7 mouse cellular contexts compared by ENCODE assay signal in the genomic region with DNA sequence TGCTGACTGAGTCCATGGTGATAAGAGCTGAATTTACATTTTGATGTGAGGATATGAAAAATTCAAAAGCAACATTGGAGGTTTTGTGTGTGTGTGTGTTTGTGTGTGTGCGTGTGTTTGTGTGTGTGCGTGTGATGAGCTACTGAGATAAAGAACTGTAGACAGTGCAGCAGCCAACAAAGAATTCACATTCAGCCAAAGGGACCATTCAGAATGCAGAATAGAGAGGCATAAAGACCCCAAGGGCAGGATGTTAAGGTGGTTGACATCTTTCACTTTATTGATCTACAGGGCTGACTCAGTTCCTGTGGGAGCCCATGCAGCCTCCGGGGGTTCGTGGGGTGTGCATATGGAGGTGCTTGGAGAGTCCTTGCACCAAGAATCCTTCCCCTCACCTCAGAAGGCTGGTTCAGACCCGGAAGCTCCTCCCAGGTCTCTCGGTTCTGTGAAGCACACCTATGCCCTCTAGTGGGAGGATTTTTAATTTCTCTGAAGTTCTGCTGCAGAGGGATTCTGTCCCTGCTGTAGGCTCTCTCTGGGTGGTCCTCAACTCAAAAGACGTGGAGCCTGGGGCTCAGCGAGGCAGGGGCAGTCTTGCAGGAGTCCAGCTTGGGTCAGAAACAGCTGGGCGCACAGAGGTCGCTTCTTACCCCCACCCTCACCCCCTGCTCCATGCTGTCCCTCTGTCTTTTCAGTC.
DNase-seq lines count a peak whose midpoint lies in the region; ATAC-seq and TF ChIP-seq lines count a peak whose summit lies in the region.
"Not testable (repeated sequence)": the region's sequence is repeated elsewhere in the genome, so short reads cannot be mapped to it uniquely, and the experiment has no call there.

No protein-coding gene starts in this region.

- not testable (repeated sequence) for H3K9me3 ChIP-seq in forebrain, embryonic 13.5 days (replicated peaks); hindbrain, embryonic 11.5 days (ENCODE audit: control insufficient read depth, low read length); liver, embryonic 12.5 days (replicated peaks)

- not testable (repeated sequence) for H3K4me1 ChIP-seq in cerebellum, adult 2 months (ENCODE audit: control insufficient read depth, insufficient read depth, low read length); forebrain, embryonic 13.5 days; hindbrain, embryonic 11.5 days (replicated peaks; ENCODE audit: control insufficient read depth, insufficient read depth, low read length); kidney, adult 2 months (ENCODE audit: control insufficient read depth, insufficient read depth, low read length); liver, embryonic 12.5 days; olfactory bulb, adult 2 months (ENCODE audit: control insufficient read depth, insufficient read depth, low read length)

- not testable (repeated sequence) for TF ChIP-seq POLR2A in cerebellum, adult 2 months (IDR thresholded peaks at IDR 0.05; ENCODE audit: borderline replicate concordance, insufficient read depth, low read length); kidney, adult 2 months (IDR thresholded peaks at IDR 0.05; ENCODE audit: low read depth, low read length); olfactory bulb, adult 2 months (IDR thresholded peaks at IDR 0.05; ENCODE audit: insufficient read depth, low read depth, low read length)

- not testable (repeated sequence) for H3K27ac ChIP-seq in cerebellum, adult 2 months (ENCODE audit: insufficient read depth, low read length); forebrain, embryonic 13.5 days; hindbrain, embryonic 11.5 days (ENCODE audit: low read depth, low read length); kidney, adult 2 months (ENCODE audit: insufficient read depth, low read depth, low read length); liver, embryonic 12.5 days; olfactory bulb, adult 2 months (ENCODE audit: insufficient read depth, low read depth, low read length)

- DNase-seq in cerebellum, adult 2 months, result peak in 1 of 2 experiments; percentile 7
- DNase-seq in hindbrain, embryonic 11.5 days (ENCODE audit: low spot score), result peak; percentile 10
- not testable (repeated sequence) for DNase-seq in kidney, adult 2 months
- peak; percentile 6 for DNase-seq in mesoderm, embryonic 11.5 days (ENCODE audit: low read depth, low spot score)

- not testable (repeated sequence) for H3K27me3 ChIP-seq in cerebellum, adult 2 months (ENCODE audit: control insufficient read depth, insufficient read depth, low read length); forebrain, embryonic 13.5 days; hindbrain, embryonic 11.5 days (ENCODE audit: control insufficient read depth, insufficient read depth, low read length); kidney, adult 2 months (replicated peaks; ENCODE audit: control insufficient read depth, insufficient read depth, low read length); liver, embryonic 12.5 days (replicated peaks)

- TF ChIP-seq CTCF in cerebellum, adult 2 months (IDR thresholded peaks at IDR 0.05; ENCODE audit: borderline replicate concordance, insufficient read depth, low read depth, low read length), result peak; percentile 24; the same call in 1 of the 2 replicates
- not testable (repeated sequence) for TF ChIP-seq CTCF in kidney, adult 2 months (conservative IDR thresholded peaks at IDR 0.05; ENCODE audit: insufficient read depth, insufficient read length, low read depth, low read length)
- 0 out of 2 replicates have a peak, but pooled peaks have one; percentile 11 for TF ChIP-seq CTCF in olfactory bulb, adult 2 months (IDR thresholded peaks at IDR 0.05; ENCODE audit: insufficient read depth, low read depth, low read length)

- H3K4me3 ChIP-seq in cerebellum, adult 2 months (replicated peaks; ENCODE audit: insufficient read depth, low read depth, low read length); forebrain, embryonic 13.5 days; hindbrain, embryonic 11.5 days (ENCODE audit: low read depth, low read length); liver, embryonic 12.5 days; olfactory bulb, adult 2 months (ENCODE audit: insufficient read depth, low read depth, low read length): not testable (repeated sequence)
- 0 out of 2 replicates have a peak overlapping the region, but pooled peaks have one; percentile 4 for H3K4me3 ChIP-seq in kidney, adult 2 months (ENCODE audit: insufficient read depth, low read depth, low read length)

- not testable (repeated sequence) for H3K4me2 ChIP-seq in forebrain, embryonic 13.5 days; hindbrain, embryonic 11.5 days (replicated peaks; ENCODE audit: low read depth, low read length)
- 0 out of 2 replicates have a peak overlapping the region, but pooled peaks have one; percentile 25 for H3K4me2 ChIP-seq in liver, embryonic 12.5 days

- 28% methylated on average over 8 of the region's 10 CpGs for WGBS in cerebellum, adult 2 months
- WGBS in forebrain, embryonic 13.5 days, result 33% methylated on average over 8 of the region's 10 CpGs
- 27% methylated on average over 8 of the region's 10 CpGs for WGBS in hindbrain, embryonic 11.5 days
- WGBS in kidney, adult 2 months, result 27% methylated on average over 9 of the region's 10 CpGs
- WGBS in liver, embryonic 12.5 days (ENCODE audit: insufficient replicate concordance), result 26% methylated on average over 8 of the region's 10 CpGs
- WGBS in olfactory bulb, adult 2 months, result 22% methylated on average over 9 of the region's 10 CpGs

- peak; percentile 86 for ATAC-seq in forebrain, embryonic 13.5 days
- ATAC-seq in hindbrain, embryonic 11.5 days (ENCODE audit: low FRiP score), result peak; percentile 63
- peak; percentile 15; the same call in 1 of the 2 replicates for ATAC-seq in liver, embryonic 12.5 days

- H3K36me3 ChIP-seq in forebrain, embryonic 13.5 days (ENCODE audit: poor library complexity, severe bottlenecking); hindbrain, embryonic 11.5 days (ENCODE audit: control insufficient read depth, insufficient read depth, low read length); kidney, adult 2 months (ENCODE audit: control insufficient read depth, insufficient read depth, low read length); liver, embryonic 12.5 days: not testable (repeated sequence)

- not testable (repeated sequence) for H3K9ac ChIP-seq in forebrain, embryonic 13.5 days; hindbrain, embryonic 11.5 days (ENCODE audit: low read depth, low read length); liver, embryonic 12.5 days

Comparison
In these comparisons a context has a peak if more than half of its experiments do, and no peak if none do; other contexts are left out.
1. ATAC-seq: peak in every context shown above with its lines; median percentile 86 in forebrain, embryonic 13.5 days; 63 in hindbrain, embryonic 11.5 days; 15 in liver, embryonic 12.5 days.